Mouse (Mus musculus) intestine, embryonic 14.5 days (tissue): Measurements from ENCODE around the gene Usp2. TPM values are rescaled to one million over a fixed set of nuclear protein-coding genes. Genes with fewer than 3 reads are reported as not detected.

Source experiments
- polyA plus RNA-seq: library from polyadenylated mRNA; unstranded; fragments of >200 nt; fragmentation: Nextera tagmentation; extraction: Ambion mirVana; gene quantifications from 2 replicates; pipeline ENCODE4 v1.2.1, GENCODE M21; 2014

The Usp2 gene
- polyA plus RNA-seq, 1 experiment from 2014 or later, result 12.5 TPM

Other genes starting within 250 kb of the Usp2 start
- 0.62 and 2.0 TPM in 2 replicates for gene Thy1, start 23.6 kb upstream of the Usp2 start, polyA plus RNA-seq
- gene Mfrp, start 34.7 kb downstream of the Usp2 start, polyA plus RNA-seq, result 0.18 TPM in 1 of 2 replicates, not detected in the other
- 3.2 and 3.4 TPM in 2 replicates for gene C1qtnf5, start 40.2 kb downstream of the Usp2 start, polyA plus RNA-seq
- gene Gm49380, start 46.5 kb downstream of the Usp2 start, polyA plus RNA-seq, result 0.14 and 0.36 TPM in 2 replicates
- gene Rnf26, start 46.5 kb downstream of the Usp2 start, polyA plus RNA-seq, result 70.2 and 75.7 TPM in 2 replicates
- 47.9 and 49.7 TPM in 2 replicates for gene Mcam, start 67.4 kb downstream of the Usp2 start, polyA plus RNA-seq
- gene Cbl, start 167.0 kb downstream of the Usp2 start, polyA plus RNA-seq, result 18.1 and 19.9 TPM in 2 replicates
- gene Ccdc153, start 173.7 kb downstream of the Usp2 start, polyA plus RNA-seq, result not detected in 2 replicates
- gene Pdzd3, start 184.4 kb downstream of the Usp2 start, polyA plus RNA-seq, result 3.1 TPM in 2 replicates
- gene Nlrx1, start 201.6 kb downstream of the Usp2 start, polyA plus RNA-seq, result 6.3 and 7.0 TPM in 2 replicates
- 3.6 and 4.1 TPM in 2 replicates for gene Abcg4, start 221.6 kb downstream of the Usp2 start, polyA plus RNA-seq
- 18.5 and 22.9 TPM in 2 replicates for gene Hinfp, start 238.7 kb downstream of the Usp2 start, polyA plus RNA-seq